Mouse (Mus musculus): ENCODE data around the gene Prkrip1.

DNA sequence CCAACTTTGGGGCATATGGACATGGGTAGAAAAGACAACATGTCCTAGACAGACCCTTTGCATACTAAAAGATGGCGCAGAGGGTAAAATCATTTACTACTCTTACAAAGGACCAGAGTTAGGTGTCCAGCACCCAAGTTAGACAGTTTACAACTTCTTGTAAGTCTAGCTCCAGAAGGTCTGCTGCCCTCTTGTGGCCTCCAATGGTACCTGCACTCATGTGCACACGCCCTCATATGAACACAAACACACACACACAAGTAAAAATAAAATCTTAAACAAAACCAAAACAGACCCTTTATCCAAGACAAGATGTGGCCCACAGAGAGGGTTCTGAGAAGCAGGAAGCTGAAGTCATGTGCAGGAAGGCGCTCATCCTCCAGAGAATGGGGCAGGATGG is 30.7 kb downstream of the Prkrip1 start:
- TF ChIP-seq POLR2A (IDR thresholded peaks at IDR 0.05; ENCODE audit: insufficient read depth, low read depth, low read length) = no peak
- no peak for TF ChIP-seq CTCF (IDR thresholded peaks at IDR 0.05; ENCODE audit: insufficient read depth, low read depth, low read length)

All from olfactory bulb, adult 2 months (tissue).